Mouse (Mus musculus) left cerebral cortex, postnatal 36 days (tissue): ENCODE data around the gene Kcnj15. TPM values are rescaled to one million over a fixed set of nuclear protein-coding genes. Genes with fewer than 3 reads are reported as not detected.

Experiments used
- DNase-seq, 2 experiments: peaks; one replicate each; pipeline ENCODE4 v3.0.0; 2021 to 2022; ENCODE audit warnings: low spot score in 2 of 2, mixed read lengths in 1 of 2
- intact Hi-C: fragments of 180-260 bp; cut with DNase I; formaldehyde crosslinking; loops from one replicate; pipeline ENCODE4 v1.15.1; 2025
- total RNA-seq, 2 experiments: library from RNA; stranded (reverse); gene quantifications; 2 replicates each; pipeline ENCODE4 v1.2.3; 2021

The Kcnj15 gene
- total RNA-seq, 2 experiments from 2014 or later, result 0.07 TPM; not detected in 1

DNA sequence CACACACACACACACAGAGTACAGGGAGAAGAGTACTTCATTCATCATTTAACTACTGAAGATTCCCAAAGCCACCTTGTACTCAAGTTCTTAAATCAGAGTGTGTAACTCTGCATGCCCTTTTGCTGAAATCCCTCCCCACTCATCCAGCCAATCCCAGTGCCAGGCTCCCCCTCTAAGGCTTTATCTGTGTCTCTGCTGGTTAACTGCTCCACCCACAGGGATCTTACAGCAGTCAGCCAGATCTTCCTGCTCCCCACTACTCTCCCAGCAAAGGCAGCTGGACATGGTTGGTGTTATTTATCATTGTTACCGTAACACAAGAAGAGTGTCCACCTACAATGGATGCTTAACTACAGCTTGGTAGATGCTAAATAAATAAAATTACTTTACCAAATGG, 14.0 kb upstream of the Kcnj15 start:
- intact Hi-C loops, result no loop called here
- DNase-seq, result no peak

GRCm38 (mm10) chr16:95244626-95245303, 12.6 kb upstream of the Kcnj15 start:
- no peak for DNase-seq
- intact Hi-C loops, result no loop called here

DNA sequence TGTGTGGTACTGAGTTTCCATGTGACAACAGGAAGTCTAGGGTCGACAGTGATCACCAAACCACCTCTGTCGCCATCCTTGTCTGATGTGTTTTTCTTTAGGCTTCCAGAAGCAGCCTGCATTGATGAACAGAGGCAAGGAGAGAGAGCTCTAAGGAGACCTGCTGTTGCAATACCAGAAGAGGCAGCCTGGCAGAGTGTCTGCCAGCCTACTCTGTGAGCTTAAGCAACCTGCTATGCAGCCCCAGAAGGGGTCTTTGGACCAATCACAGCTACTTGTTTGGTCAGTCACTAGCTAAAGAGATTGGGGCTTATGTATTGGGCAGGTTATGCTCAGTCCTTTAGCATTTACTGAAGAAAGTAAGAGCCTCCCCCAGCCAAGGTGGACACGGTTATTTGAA, 11.9 kb upstream of the Kcnj15 start:
- intact Hi-C loops, result no loop called here

DNA sequence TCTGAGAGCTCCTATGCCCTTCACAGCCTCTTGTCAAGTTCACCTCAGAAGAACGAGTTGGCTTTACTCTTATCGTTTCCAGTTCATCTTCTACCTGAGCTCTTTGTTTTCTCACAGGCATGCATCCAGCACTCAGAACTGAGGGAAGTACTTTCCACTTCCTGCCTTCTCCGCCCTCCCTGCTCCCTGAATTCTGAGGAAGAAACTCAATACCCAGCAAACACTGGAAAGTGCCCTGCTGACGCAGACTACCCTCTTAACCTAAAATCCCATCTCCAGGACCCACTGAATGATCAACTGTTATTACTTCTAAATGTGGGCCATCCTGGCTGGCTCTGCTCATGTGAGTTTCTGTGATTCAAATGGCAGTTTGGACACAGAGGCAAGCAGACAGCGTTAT, 8.7 kb upstream of the Kcnj15 start:
- intact Hi-C loops, result no loop called here
- no peak for DNase-seq

More for the DNA sequence above, 11.9 kb upstream of the Kcnj15 start:
- no peak for DNase-seq

- no peak for DNase-seq
- intact Hi-C loops, result no loop called here
Observed at GRCm38 (mm10) chr16:95256648-95257047, 710 bp upstream of the Kcnj15 start.

- no peak for DNase-seq
- intact Hi-C loops, result no loop called here
Observed at GRCm38 (mm10) chr16:95258100-95258499, 742 bp downstream of the Kcnj15 start.

- no peak for DNase-seq
- intact Hi-C loops, result no loop called here
Observed at GRCm38 (mm10) chr16:95259505-95259904, 2.1 kb downstream of the Kcnj15 start.

DNA sequence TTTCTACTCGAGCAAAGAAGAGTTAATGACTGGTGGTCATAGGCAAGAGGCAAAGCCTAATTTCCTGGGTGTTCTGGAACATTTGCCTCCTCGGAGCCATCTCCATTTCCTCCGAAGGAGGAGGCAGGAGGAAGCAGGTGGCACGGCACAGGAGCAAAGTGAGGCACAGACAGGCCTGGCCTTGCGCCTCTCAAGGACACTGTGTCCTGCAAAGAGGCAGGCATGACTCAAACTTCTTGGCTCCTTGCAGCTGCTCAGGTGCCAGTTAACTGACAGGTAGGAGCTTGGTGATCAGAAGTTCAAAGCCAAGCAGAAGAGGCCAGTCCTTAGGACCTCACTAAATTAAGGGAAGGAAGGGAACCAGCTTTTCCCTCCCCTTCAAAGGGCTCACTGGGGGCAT, 3.3 kb downstream of the Kcnj15 start:
- no peak for DNase-seq

GRCm38 (mm10) chr16:95261807-95262206, 4.4 kb downstream of the Kcnj15 start:
- DNase-seq, result no peak
- intact Hi-C loops, result no loop called here

More for the DNA sequence above, 3.3 kb downstream of the Kcnj15 start:
- intact Hi-C loops, result no loop called here

GRCm38 (mm10) chr16:95262706-95263363, 5.5 kb downstream of the Kcnj15 start:
- intact Hi-C loops, result no loop called here
- no peak for DNase-seq

GRCm38 (mm10) chr16:95264324-95264723, 7.0 kb downstream of the Kcnj15 start:
- DNase-seq, result no peak
- intact Hi-C loops, result no loop called here

DNA sequence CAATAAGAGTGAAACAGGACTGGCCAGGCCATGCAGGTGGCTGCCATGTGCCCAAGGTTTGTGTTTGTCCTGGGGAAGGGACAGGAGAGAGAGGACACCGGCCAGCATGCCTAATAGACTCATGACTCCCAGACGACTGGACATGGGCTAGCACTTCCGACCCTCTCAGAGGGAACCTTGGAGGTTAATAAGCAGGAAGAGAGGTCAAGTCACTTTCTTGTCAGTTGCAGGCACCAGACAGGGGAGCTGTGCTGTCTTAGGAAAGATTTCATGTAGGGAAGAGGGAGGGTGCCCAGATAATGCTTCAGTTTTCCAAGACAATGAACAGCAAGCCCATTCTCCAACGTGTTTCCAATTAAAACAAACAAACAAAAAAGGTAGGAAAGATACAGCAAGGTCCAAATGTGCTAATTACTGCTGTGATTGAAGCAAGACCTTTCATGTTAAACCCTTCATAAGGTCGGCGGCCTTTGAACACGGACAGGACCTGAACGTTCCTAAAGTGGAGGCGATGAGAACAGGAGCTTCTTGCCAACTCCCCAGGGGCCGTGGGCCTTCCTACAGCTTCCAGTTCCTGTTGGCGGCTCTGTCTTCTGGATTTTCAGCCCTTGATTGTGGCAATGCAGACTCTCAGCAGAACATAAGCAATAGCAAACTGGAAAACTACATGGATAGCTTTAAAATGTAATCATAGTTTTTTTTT, 10.3 kb downstream of the Kcnj15 start:
- intact Hi-C loops, result no loop called here
- no peak for DNase-seq

GRCm38 (mm10) chr16:95269610-95270009, 12.3 kb downstream of the Kcnj15 start:
- intact Hi-C loops, result no loop called here
- no peak for DNase-seq

DNA sequence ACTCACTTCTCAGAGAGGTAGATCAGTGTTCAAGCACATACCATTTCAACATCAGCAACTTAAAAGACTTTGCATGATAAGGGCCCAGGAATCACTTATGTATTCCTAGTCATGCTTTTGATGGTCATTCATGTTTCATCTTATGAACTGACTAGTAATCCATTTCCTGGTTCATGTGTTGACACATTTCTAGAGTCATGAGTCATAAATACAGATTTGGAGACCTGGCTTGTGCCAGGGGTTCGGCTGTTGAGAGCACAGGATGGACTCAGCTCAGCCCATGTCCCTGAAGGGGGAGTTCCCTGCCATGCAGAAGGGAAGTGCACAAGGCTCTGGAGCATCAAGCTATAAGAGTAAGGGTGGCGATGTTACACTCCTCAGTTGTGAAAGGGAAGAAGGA, 15.7 kb downstream of the Kcnj15 start:
- DNase-seq, result no peak
- intact Hi-C loops, result no loop called here

DNA sequence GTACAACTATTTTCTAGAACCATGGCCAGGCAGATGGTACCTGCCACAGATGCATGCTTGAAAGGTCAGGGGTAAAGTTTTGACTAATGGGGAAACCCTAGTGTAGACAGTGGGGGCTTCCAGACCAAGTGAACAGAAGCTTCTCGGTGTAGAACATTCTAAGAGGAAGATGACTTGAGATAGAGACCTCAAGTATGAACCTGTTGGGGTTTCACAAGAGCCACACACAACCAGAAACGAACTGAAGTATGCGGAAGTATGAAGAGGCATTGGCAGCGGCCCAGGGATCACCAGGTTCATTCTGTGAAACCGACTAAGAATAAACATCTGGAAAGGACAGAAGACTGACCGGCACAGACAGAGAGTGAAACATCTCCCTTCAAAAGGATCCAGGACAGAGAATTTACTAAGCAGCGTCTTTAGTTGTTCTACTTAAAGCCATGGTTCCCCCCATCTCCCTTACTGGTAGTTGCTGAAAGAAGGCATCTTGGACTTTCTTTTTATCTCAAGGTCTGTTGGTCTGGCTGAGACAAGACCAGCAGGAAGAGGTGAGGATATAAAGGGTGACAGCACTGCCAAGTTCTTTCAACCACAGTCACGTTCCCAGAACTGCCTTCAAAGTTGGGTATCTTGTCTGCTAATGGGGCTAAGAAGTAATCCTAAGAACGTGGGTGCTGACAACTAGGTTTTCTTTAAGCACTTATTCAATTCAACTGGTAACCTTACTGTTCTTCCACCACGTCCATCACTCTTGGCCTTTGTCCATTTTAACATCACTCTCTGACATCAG, 18.6 kb downstream of the Kcnj15 start:
- intact Hi-C loops, result no loop called here
- DNase-seq, result no peak

GRCm38 (mm10) chr16:95279015-95279414, 21.7 kb downstream of the Kcnj15 start:
- no peak for DNase-seq
- intact Hi-C loops, result no loop called here

DNA sequence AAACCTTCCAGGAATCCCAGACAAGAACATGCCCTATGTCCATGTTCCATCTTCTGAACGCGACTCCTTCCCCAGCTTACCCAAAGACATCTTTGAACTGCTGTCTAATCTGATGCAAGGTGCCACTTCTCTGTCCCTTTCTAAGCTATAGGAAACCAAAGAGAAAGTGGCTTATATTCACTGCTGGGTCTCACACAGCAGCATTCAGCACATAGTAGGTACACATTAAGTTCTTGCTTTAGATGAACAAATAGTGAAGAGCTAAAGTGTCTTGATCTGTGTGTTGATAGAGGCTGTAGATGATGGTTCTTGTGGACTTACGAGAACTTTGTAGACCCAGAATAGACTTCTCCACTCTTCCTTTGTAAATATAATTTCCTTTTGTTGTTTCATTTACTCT, 23.0 kb downstream of the Kcnj15 start:
- intact Hi-C loops, result no loop called here
- no peak for DNase-seq

GRCm38 (mm10) chr16:95283369-95283768, 26.0 kb downstream of the Kcnj15 start:
- no peak for DNase-seq
- intact Hi-C loops, result no loop called here

- no peak for DNase-seq
- intact Hi-C loops, result no loop called here
Observed at GRCm38 (mm10) chr16:95284085-95284727, 26.8 kb downstream of the Kcnj15 start.

GRCm38 (mm10) chr16:95285043-95285442, 27.7 kb downstream of the Kcnj15 start:
- intact Hi-C loops, result no loop called here
- no peak for DNase-seq
